Mouse (Mus musculus) brown adipose tissue, adult 24 weeks (tissue): ENCODE measurements around the gene Cox5a. TPM values are rescaled to one million over a fixed set of nuclear protein-coding genes. Genes with fewer than 3 reads are reported as not detected.

Source experiments
- H3K27ac ChIP-seq: fragments of 200-500 bp; replicated peaks from 2 replicates; pipeline ENCODE4 v1.5.1; 2012; ENCODE audit warnings: low read depth, mild to moderate bottlenecking, low read length
- H3K4me1 ChIP-seq: fragments of 200-500 bp; 2 replicates; pipeline ENCODE4 v1.6.1; 2012; ENCODE audit warnings: low read length, mixed read lengths; ENCODE audit not compliant: control insufficient read depth, insufficient read depth, insufficient read length
- H3K4me3 ChIP-seq: fragments of 200-500 bp; 2 replicates; pipeline ENCODE4 v1.5.1; 2012; ENCODE audit warnings: low read depth, mild to moderate bottlenecking, low read length, moderate library complexity; ENCODE audit not compliant: insufficient read depth
- polyA plus RNA-seq: library from polyadenylated mRNA; stranded (reverse); fragments of >200 nt; gene quantifications from 2 replicates; pipeline ENCODE4 v1.2.4, GENCODE M21; 2012; ENCODE audit not compliant: missing spikeins, insufficient read depth, insufficient read length

The Cox5a gene
- polyA plus RNA-seq, 1 experiment = 2,595 TPM

DNA sequence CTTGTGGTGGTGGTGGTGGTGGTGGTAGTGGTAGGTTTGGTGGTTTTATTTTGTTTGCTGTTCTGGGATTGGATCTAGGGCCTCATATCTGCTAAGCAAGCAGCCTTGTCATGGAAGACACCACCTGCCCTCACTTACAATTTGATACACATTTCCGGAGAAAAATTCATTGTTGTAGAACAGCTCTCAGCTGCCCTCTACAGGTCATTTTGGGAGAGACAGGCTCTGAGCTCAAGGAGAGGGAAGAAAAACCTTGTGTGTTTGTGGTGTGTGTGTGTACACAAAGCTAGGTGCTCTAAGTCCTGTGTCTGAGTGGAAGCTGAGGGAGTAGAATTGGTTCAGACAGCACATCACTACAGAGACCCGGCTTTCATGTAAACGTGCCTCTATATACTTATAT, 4.0 kb upstream of the Cox5a start:
- Histone ChIP-seq H3K4me1 (no peaks in the 10 kb centered on the region), H3K27ac (no peak overlapping the region)

DNA sequence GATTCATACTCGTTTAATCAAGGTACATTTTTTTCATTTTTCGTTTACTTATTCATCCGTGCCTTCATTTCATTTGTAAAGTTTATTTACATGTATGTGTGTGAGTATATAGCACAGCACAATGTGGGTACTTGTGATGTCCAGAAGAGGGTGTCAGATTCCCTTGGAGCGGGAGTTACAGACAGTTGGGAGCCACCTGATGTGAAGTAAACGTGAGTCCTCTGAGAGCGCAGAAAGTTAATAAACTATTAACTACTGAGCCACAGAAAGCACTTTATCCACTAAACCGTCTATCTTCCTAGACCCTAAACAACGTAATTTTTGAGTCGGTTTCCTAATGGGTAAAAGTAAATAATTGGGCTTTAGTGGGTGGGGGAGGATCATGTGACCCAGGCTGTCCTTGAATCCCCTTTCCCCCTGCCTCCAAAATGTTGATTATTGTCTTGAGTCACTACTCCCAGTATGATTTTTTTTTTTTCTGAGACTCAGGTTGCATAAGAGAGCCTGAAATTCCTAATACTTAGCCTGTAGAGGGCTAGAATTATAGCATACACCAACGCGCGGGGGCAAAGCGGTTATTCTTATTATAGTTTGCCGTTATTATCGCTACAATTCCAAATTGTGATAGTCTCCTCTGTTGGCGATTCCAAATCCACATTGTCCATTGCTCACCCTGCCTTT, 559 bp upstream of the Cox5a start:
- H3K4me3 ChIP-seq = peak overlapping the region; percentile 69
- peak overlapping the region; percentile 93 for H3K27ac ChIP-seq
- H3K4me1 ChIP-seq = peaks cover 4% of the 10 kb centered on the region; the same call in 1 of the 2 replicates

More for the DNA sequence above, 4.0 kb upstream of the Cox5a start:
- H3K4me3 ChIP-seq = no peak overlapping the region

DNA sequence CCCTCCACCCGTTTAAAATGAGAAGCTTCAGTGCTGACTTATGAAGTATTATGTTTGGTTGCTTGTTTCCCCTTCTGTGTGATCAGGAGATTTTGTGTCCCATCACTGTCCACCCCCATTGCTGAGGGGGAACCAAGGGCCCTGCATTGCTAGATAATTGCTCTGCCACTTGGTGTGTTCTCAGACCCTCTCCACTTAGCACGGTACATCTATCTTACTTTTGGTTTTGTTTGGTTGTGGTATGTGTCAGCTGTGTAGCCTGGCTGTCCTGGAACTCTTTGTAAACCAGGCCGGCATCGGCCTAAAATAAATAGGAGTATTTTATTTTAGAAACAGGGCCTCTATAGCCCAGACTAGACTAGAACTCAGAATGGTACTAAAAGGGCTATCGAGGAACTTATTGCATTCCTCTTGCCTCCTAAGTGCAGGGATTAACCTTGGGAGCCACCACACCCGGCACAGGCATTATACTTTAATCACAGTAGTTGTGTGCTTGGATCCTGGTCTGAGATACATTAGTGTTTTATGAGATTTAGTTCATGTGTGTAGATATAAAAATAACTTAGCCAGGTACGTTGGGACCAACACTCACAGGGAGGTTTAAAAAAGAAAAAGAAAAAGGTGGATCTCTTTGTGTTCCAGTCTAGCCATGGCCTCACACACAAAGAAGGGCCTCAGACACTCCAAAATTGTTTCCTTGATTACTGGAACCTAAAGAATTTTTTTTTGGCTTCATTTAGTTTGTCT, 1.2 kb downstream of the Cox5a start:
- H3K4me3 ChIP-seq = peak overlapping the region; percentile 98
- H3K4me1 ChIP-seq = peaks cover 7% of the 10 kb centered on the region
- H3K27ac ChIP-seq = peak overlapping the region; percentile 99

DNA sequence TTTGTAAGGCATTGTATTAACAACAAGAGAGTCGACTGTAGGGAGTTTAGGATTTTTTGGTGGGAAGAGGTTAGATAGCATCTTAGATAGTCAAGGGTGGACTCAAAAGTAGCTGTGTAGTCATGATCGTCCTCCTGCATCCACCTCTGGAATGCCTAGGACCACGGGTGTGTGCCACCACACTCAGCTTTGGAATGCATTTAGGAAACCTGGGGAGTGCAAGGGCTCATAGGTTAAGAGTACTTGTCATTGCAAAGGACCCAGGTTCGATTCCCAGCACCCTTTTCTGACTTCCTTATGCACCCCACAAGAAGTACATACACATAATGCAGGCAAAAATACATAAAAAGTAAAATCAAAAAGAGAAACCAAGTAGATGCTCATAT, 1.8 kb downstream of the Cox5a start:
- peak overlapping the region; percentile 98 for H3K4me3 ChIP-seq
- no peak overlapping the region for H3K27ac ChIP-seq
- H3K4me1 ChIP-seq = peaks cover 7% of the 10 kb centered on the region

DNA sequence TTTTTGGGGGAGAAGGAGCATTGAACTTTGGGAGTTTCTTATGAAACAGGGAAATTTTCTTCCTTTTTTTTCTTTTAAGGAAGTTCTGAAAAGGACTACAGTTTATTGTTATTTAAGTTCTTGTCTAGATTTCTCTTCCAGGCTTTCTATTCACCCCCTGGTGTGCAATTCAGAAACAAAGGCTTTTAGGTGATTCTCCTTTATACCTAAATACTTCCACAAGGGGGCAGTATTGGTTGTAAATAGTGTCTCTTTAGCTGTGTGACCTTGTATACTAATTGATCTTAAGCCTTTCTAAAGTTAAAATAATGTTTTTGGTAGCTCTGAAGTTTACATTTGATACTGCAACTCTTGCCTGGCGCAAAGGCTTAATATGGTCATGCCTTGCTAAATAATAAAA, 2.7 kb downstream of the Cox5a start:
- Histone ChIP-seq H3K4me3 (no peak overlapping the region), H3K27ac (no peak overlapping the region), H3K4me1 (peaks cover 7% of the 10 kb centered on the region)

DNA sequence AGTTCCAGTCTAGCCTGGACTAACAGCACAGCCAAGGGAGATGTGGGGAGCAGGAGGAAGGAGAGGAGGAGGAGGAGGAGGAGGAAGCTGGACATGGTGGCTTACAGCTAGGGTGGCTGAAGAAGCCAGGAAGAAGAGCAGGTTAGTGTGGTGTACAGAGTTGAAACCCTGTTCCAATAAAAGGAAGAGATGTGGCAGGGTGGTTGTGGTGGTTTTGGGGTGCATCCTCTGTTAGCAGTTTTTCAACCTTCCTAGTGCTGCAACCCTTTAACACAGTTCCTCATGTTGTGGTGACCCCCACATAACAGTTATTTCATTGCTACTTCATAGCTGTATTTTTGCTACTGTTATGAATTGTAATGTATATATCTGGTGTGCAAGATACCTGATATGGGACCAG, 3.4 kb downstream of the Cox5a start:
- H3K27ac ChIP-seq = peak overlapping the region; percentile 12; the same call in 1 of the 2 replicates
- peak overlapping the region; percentile 21 for H3K4me3 ChIP-seq
- peaks cover 7% of the 10 kb centered on the region for H3K4me1 ChIP-seq

DNA sequence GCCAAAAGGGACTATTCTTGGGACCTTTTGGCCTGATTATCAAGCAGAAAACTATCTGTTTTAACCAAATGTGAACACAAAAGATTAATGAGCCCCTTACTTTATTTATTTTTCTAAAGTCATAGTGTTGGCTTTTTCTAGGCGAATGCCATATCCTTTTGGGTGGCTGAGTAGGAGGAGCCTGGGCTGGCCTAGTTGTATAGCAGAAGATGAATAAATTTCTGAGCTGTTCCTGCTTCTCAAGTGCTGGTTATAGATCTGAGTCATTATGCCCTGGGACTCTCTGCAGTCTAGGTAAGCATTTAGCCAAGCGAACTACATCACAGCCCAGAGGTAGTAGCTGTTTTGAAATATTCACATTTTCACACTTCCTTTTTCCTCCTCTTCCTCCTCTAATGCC, 4.4 kb downstream of the Cox5a start:
- Histone ChIP-seq H3K4me1 (peaks cover 7% of the 10 kb centered on the region), H3K4me3 (no peak overlapping the region), H3K27ac (no peak overlapping the region)

DNA sequence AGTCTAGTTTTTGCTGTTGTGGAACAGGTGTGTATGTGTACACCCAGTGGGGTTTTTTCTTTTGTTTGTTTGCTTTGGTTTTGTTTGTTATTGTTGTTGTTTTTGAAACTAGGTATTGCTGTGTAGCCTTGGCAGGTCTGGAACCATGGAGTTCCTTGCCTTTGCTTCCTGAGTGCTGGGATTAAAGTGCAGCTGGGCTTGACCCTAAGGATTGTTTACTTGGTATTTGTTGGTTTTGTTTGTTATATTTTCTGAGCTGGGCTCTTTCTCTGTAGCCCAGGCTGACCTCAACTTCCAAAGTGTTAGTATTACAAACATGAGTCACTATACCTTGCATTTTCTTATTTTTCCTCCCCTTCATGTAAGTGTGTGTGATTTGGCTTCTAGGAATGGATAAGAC, 5.4 kb downstream of the Cox5a start:
- H3K4me1 ChIP-seq = peaks cover 7% of the 10 kb centered on the region
- no peak overlapping the region for H3K27ac ChIP-seq
- H3K4me3 ChIP-seq = no peak overlapping the region

DNA sequence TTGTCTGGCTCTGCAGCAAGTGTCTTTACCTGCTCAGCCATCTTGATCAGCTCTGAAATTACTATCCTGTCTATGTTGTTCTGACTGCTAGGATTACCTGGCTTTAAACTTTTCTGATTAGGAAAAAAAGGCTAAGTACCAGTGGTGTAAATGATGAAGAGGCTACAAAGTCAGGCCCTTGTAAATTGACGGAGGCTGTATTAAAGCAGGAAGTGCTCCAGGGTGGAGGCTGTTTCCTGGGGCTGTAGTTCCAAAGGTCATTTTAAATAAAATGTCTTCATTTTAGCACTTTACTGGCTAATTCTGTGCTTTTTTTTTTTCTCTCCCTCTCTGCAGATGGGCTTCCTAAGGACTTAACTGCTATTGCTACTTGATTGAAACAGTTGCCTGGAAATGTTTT, 10.9 kb downstream of the Cox5a start:
- Histone ChIP-seq H3K4me3 (no peak overlapping the region), H3K27ac (peak overlapping the region; percentile 94), H3K4me1 (peaks cover 11% of the 10 kb centered on the region)

DNA sequence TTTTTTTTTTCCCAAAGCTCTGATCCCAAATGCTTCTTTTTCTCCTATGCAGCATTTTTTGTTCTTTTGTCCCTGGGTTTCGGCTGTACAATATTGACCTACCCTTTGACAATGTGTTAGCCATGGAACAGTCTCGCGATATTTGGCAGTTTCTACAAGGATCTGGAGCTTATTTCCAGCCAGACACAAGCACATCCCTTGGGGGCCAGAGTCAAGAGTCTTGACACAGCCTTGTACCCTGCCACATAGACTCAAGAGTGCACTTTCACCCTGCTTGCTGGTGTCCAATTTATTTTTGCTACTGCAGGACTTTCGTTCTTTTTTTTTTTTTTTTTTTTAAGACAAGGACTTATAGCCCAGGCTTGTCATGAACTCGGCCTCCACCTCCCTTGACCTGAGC, 15.3 kb downstream of the Cox5a start:
- Histone ChIP-seq H3K4me3 (peak overlapping the region; percentile 93), H3K4me1 (peaks cover 11% of the 10 kb centered on the region; the same call in 1 of the 2 replicates), H3K27ac (peak overlapping the region; percentile 92)

DNA sequence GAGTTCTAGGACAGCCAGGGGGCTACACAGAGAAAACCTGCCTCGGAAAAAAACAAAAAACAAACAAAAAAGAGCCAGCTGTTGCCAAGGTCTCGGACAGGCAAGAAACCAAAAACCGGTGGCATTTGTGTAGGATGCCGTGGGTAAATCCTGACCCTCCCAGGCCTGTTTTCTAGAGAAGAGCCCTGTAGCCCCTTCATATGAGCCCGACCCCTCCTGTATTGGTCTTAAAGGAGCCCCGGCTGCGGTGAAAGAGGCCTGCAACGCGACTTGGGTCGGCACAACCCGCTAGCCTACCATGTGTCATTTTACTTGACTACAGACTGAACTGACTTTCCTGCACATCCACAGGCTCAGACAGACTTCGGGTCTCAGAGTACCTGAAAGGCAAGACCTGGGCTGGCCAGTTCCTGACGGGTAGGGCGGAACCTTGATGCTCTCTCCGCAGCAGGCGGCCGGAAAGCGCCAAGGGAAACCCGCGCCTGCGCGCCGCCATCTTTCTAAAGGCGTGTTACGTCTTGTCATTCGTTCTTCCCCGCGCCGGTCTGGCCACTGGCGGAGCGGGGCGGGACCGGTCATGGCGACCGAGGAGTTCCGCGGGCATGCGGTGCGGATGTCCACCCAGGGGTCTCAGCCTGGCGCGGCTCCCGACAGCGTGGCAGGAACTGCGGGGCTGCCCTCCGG, 16.1 kb downstream of the Cox5a start, which contains the start of gene Fam219b:
Gene Fam219b, plus strand, starts transcription at position 485 of the 684 bp plus-strand sequence.
- Histone ChIP-seq H3K4me1 (peaks cover 8% of the 10 kb centered on the region; the same call in 1 of the 2 replicates), H3K27ac (peak within 1 kb of the TSS; percentile 92), H3K4me3 (peak within 1 kb of the TSS; percentile 93)

DNA sequence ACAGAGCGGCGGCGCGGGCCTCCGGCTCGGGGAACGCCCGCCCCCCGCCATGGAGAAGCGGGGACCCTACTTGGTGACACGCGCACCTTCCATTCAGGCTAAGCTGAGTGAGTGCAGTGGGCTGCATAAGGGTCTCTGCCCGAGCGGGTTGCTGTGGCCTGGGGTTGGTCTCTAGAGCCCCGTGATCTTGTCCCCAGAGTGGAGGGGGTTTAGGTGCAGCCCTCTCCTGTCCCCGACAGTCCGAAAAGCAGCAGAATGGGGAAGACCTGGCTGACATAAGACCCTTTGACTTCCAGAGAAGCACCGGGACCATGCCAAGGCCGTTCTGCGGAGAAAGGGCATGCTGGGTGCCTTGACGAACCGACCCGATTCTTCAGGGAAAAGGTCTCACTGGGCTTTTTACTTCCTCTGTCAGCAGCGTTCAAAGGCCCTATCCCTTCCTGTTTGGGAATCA, 16.7 kb downstream of the Cox5a start:
- H3K27ac ChIP-seq = peak overlapping the region; percentile 92

DNA sequence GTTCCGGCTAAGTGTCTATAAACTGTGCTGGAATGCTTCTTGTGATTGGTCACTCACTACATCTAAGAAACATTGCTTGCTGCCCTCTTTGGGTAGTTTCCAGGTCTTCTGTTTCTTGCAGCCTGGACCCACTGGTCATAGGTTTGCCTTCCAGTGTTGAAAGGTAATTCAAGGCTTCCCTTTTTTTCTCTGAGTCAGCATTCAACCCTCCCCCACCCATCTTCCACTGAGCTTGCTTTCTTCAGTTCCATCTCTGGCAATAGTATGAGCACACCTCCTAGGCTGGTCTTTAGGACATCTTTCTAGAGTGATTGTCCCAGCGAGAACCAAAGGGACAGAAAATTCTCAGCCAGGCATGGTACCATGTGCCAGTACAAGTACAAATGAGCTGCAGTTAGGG, 18.5 kb downstream of the Cox5a start:
- Histone ChIP-seq H3K27ac (no peak overlapping the region), H3K4me1 (no peaks in the 10 kb centered on the region; the same call in 1 of the 2 replicates), H3K4me3 (no peak overlapping the region)

More for the DNA sequence above, 16.7 kb downstream of the Cox5a start:
- Histone ChIP-seq H3K4me3 (peak overlapping the region; percentile 93), H3K4me1 (peaks cover 5% of the 10 kb centered on the region; the same call in 1 of the 2 replicates)

DNA sequence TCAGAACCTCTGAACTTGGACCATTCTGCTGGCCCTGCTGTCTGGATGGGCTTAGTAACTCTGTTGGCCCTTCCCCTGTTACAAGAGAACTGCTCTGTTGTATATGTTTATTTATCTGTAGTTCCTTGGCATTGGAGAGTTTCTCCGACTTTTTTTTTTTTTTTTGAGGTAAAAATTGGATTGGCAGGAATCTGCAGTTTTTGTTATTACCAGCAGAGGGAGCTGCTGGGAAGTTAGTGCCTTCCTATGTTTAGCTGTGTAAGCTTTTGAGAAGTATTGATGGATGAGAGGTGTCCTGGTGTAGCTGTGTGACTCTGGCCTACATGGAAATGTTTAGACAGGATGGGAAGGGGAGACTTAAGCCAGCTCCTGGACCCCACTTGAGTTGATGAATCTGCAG, 20.2 kb downstream of the Cox5a start:
- Histone ChIP-seq H3K4me1 (no peaks in the 10 kb centered on the region; the same call in 1 of the 2 replicates), H3K4me3 (no peak overlapping the region), H3K27ac (no peak overlapping the region)

DNA sequence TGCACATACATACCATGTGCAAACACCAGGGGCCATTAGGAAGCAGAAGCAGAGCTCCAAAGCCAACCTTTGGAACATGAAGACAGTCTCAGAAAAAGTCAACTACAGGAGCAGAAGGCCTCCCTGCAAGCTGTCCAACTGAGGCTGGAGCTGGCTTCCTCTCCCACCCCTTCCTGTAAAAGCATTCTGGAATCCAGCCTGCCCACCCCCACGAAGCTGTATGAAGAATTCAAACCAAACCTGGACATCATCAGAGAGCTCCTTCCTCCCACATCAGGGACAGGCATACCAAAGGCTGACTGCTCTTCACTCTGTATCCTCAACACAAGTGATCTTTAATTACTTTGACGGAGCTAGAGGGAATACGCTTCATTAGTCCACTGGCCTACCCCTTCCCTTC, 22.9 kb downstream of the Cox5a start:
- Histone ChIP-seq H3K27ac (no peak overlapping the region), H3K4me3 (no peak overlapping the region), H3K4me1 (no peaks in the 10 kb centered on the region)
